Mouse (Mus musculus) embryonic facial prominence, embryonic 11.5 days (tissue): ENCODE data around the gene Kalrn. TPM values are rescaled to one million over a fixed set of nuclear protein-coding genes. Genes with fewer than 3 reads are reported as not detected.

Source experiments
- ATAC-seq: fragments of 200-750 bp; cut with Nextera tagmentation; replicated peaks from 2 replicates; pipeline ENCODE4 v1.8.0; 2017; ENCODE audit warnings: low read depth; ENCODE audit not compliant: insufficient number of reproducible peaks, low FRiP score, low TSS enrichment
- DNase-seq: peaks from one replicate; pipeline ENCODE4 v3.0.0-alpha.2; 2015; ENCODE audit warnings: low spot score
- H3K27ac ChIP-seq: fragments of 300-500 bp; sonication (generic); replicated peaks from 2 replicates; pipeline ENCODE4 v1.5.1; 2014; ENCODE audit warnings: mild to moderate bottlenecking, low read depth, low read length, control low read depth
- H3K27me3 ChIP-seq: fragments of 300-500 bp; sonication (generic); 2 replicates; pipeline ENCODE4 v1.6.1; 2014; ENCODE audit warnings: mild to moderate bottlenecking, low read length, moderate library complexity, mixed read lengths; ENCODE audit not compliant: control insufficient read depth, insufficient read depth
- H3K36me3 ChIP-seq: fragments of 300-500 bp; sonication (generic); replicated peaks from 2 replicates; pipeline ENCODE4 v1.6.1; 2014; ENCODE audit warnings: low read depth, mild to moderate bottlenecking, low read length, moderate library complexity, mixed read lengths; ENCODE audit not compliant: control insufficient read depth, insufficient read depth
- H3K4me1 ChIP-seq: fragments of 300-500 bp; sonication (generic); 2 replicates; pipeline ENCODE4 v1.6.1; 2014; ENCODE audit warnings: low read length, mixed read lengths; ENCODE audit not compliant: control insufficient read depth, insufficient read depth
- H3K4me2 ChIP-seq: fragments of 300-500 bp; sonication (generic); 2 replicates; pipeline ENCODE4 v1.6.1; 2014; ENCODE audit warnings: low read depth, mild to moderate bottlenecking, control low read depth, low read length, moderate library complexity
- H3K4me3 ChIP-seq: fragments of 300-500 bp; sonication (generic); 2 replicates; pipeline ENCODE4 v1.5.1; 2014; ENCODE audit warnings: low read depth, low read length, control low read depth
- H3K9ac ChIP-seq: fragments of 300-500 bp; sonication (generic); replicated peaks from 2 replicates; pipeline ENCODE4 v1.6.1; 2014; ENCODE audit warnings: mild to moderate bottlenecking, control low read depth, low read length
- H3K9me3 ChIP-seq: fragments of 300-500 bp; sonication (generic); replicated peaks from 2 replicates; pipeline ENCODE4 v1.6.1; 2016; ENCODE audit warnings: mild to moderate bottlenecking, low read length, inconsistent platforms, mixed read lengths; ENCODE audit not compliant: control insufficient read depth
- WGBS: fragments of 180-500 bp; shearing (Covaris S2); extraction: QIAGEN DNeasy Blood & Tissue Kit; methylation state at CpG from one replicate; pipeline ENCODE4 v1.1.7; 2014; 5-methylcytosine and 5-hydroxymethylcytosine counted together
- polyA plus RNA-seq: library from polyadenylated mRNA; unstranded; fragments of >200 nt; fragmentation: Nextera tagmentation; extraction: Ambion mirVana; gene quantifications from 2 replicates; pipeline ENCODE4 v1.2.1, GENCODE M21; 2014

Kalrn gene
- polyA plus RNA-seq, 1 experiment from 2014 or later: 12.0 TPM

DNA sequence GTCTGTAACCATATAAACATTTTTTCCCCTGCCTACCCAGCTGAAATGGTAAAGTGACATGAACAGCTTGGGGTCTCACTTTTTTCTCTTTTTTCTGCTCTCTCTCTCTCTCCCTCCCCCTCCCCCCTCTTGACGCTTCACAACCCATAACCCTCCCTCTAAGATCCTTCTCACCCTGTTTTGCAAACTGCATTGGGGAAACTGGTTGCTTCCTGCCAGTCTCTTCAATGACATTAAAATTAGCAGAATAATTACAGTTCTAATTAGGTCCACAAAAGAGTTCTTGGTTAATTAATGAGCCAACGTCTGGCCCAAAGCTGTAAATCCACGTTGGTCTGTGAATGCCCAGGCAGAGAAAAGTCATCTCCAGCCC is 478.3 kb downstream of the Kalrn start:
- WGBS: 3% methylated on average over 3 of the region's 3 CpGs
- no peaks in the 10 kb centered on the region for H3K4me1 ChIP-seq
- peak overlapping the region; percentile 63; the same call in 1 of the 2 replicates for H3K9ac ChIP-seq
- ATAC-seq: no peak
- H3K27me3 ChIP-seq: no peaks in the 10 kb centered on the region
- no peak overlapping the region for H3K27ac ChIP-seq
- H3K4me3 ChIP-seq: peak overlapping the region; percentile 42
- no peaks in the 10 kb centered on the region for H3K9me3 ChIP-seq
- DNase-seq: no peak
- peak overlapping the region; percentile 76 for H3K4me2 ChIP-seq
- H3K36me3 ChIP-seq: no peaks in the 10 kb centered on the region

GRCm38 (mm10) chr16:34094446-34095092 is 478.8 kb downstream of the Kalrn start:
- H3K9ac ChIP-seq: peak overlapping the region; percentile 29; the same call in 1 of the 2 replicates
- no peaks in the 10 kb centered on the region for H3K36me3 ChIP-seq
- H3K9me3 ChIP-seq: no peaks in the 10 kb centered on the region
- peak overlapping the region; percentile 42 for H3K4me3 ChIP-seq
- ATAC-seq (no peak), DNase-seq (peak; percentile 73)
- H3K27me3 ChIP-seq: no peaks in the 10 kb centered on the region
- H3K4me1 ChIP-seq: no peaks in the 10 kb centered on the region
- under 1% methylated on average over 16 of the region's 16 CpGs for WGBS
- peak overlapping the region; percentile 76 for H3K4me2 ChIP-seq
- H3K27ac ChIP-seq: no peak overlapping the region

GRCm38 (mm10) chr16:34093734-34094445 is 479.4 kb downstream of the Kalrn start:
- ATAC-seq (no peak; the same call in 1 of the 2 replicates), DNase-seq (no peak)
- Histone ChIP-seq H3K9me3 (no peaks in the 10 kb centered on the region), H3K4me2 (peak overlapping the region; percentile 76), H3K4me3 (peak overlapping the region; percentile 23), H3K27me3 (no peaks in the 10 kb centered on the region), H3K4me1 (no peaks in the 10 kb centered on the region), H3K27ac (no peak overlapping the region), H3K36me3 (no peaks in the 10 kb centered on the region), H3K9ac (peak overlapping the region; percentile 29; the same call in 1 of the 2 replicates)
- WGBS: 1% methylated on average over 14 of the region's 14 CpGs

DNA sequence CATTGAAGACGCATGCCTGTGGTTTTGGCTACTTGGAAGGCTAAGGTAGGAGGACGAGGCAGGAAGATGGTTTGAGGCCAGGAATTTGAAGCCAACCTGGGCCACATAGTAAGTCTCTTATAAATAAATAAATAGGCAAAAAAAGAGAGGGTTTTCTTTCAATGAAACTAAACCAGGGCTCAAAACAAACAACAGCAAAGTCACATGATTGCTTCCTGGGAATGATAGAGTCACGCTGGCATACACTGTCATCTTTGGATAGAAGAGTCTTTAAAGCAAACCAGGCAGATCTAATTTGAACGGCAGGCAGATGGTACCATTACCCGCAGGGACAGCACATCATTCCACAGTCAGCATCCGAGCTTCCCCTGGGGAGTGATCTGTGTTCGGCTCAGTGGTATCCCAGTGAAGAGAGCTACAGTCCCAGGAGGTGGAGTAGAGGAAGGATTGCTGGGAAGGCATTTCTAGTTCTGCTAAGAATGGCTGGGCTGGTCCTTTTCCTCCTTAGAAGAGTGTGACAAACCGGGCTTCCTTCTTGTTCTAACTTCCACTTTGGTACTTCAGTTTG is 483.7 kb downstream of the Kalrn start:
- ATAC-seq (no peak), DNase-seq (no peak)
- no peaks in the 10 kb centered on the region for H3K9me3 ChIP-seq
- no peaks in the 10 kb centered on the region for H3K4me1 ChIP-seq
- 40% methylated on average over 8 of the region's 8 CpGs for WGBS
- H3K4me3 ChIP-seq: no peak overlapping the region
- no peaks in the 10 kb centered on the region for H3K27me3 ChIP-seq
- H3K4me2 ChIP-seq: no peak overlapping the region
- H3K27ac ChIP-seq: no peak overlapping the region
- no peak overlapping the region for H3K9ac ChIP-seq
- H3K36me3 ChIP-seq: no peaks in the 10 kb centered on the region

DNA sequence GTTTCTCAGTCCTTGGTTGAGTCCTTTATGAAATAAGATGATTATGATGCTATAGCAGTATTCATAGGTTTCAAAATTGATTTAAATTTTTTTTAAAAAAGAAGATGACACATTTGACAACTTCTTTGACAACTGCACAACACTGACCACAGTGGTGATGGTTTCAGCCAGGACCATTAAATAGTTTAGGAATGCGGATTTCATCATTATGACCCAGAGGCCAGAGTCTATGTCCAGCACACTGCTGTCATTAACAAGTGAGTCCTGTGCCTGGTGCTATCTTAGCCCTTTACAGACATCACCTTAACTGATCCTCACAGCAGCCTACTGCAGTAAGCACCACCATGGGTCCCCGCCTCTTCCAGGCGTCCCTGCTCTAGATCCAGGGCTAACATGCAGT is 484.3 kb downstream of the Kalrn start:
- WGBS: 88% methylated on average over 3 of the region's 3 CpGs
- H3K4me2 ChIP-seq: no peak overlapping the region
- no peak overlapping the region for H3K4me3 ChIP-seq
- H3K9ac ChIP-seq: no peak overlapping the region
- H3K36me3 ChIP-seq: no peaks in the 10 kb centered on the region
- no peak for ATAC-seq
- DNase-seq: no peak
- H3K9me3 ChIP-seq: no peaks in the 10 kb centered on the region
- H3K4me1 ChIP-seq: no peaks in the 10 kb centered on the region
- no peaks in the 10 kb centered on the region for H3K27me3 ChIP-seq
- no peak overlapping the region for H3K27ac ChIP-seq

DNA sequence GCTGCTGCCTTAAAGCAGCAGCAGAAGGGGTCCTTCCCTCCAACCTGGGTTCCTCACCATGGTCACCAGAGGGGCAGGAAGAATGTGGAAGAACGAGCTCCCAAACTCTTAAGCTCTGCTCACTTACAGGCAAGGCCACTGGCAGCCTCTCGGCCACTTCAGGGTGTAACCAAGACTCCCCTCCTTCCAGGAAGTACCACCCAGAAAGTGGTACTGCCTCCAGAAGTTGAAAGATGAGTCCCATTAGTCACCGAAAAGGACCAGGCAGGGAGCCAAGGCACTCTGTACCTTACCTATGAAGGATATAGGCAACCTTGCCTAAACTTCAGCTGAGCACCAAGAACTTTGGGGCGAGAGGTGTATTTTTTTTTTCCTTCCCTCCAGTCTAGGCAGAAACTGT is 485.0 kb downstream of the Kalrn start:
- H3K4me2 ChIP-seq: no peak overlapping the region
- no peak overlapping the region for H3K9ac ChIP-seq
- no peaks in the 10 kb centered on the region for H3K4me1 ChIP-seq
- DNase-seq (no peak), ATAC-seq (no peak)
- no peaks in the 10 kb centered on the region for H3K36me3 ChIP-seq
- H3K27me3 ChIP-seq: no peaks in the 10 kb centered on the region
- H3K4me3 ChIP-seq: no peak overlapping the region
- 48% methylated on average over 4 of the region's 4 CpGs for WGBS
- no peaks in the 10 kb centered on the region for H3K9me3 ChIP-seq
- H3K27ac ChIP-seq: no peak overlapping the region

DNA sequence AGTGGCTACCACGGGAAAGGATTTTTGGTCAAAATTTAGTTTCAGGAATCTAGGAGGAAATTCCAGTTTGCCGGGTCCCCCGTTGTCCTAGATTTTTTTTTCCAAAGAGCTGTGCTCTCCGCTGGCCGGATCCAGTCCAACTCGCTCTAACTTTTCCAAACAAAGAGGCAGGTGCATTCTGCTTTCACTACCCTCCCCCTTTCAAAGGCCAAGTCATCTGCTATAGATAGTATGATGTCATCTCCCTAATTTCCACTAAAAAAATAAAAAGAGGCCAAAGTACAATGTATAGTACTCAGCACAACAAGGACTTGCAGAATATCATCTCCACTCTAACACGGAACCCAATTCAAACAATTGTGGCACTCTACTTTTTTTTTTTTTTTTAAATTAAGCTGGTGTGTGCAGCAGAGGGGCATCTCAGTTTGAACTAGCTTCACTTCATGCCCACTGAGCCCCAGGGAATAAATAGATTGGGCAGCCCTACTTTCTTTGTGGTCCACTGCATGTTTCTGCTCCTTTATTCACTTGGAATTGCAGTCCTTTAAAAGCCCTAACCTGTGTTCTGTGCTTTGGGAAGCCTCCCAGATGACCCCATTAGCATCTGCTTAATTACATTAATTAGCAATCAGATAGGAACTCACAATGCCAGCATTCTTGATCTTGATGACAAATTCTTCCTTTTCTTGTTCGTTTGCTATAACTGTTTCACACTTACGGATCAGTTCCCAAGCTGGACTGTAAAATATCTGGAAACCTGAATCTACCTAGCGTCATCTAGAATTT is 489.0 kb downstream of the Kalrn start:
- no peaks in the 10 kb centered on the region for H3K27me3 ChIP-seq
- DNase-seq: no peak
- H3K4me1 ChIP-seq: peaks cover 3% of the 10 kb centered on the region; the same call in 1 of the 2 replicates
- no peaks in the 10 kb centered on the region for H3K36me3 ChIP-seq
- no peak overlapping the region for H3K4me3 ChIP-seq
- H3K4me2 ChIP-seq: no peak overlapping the region
- ATAC-seq: no peak
- no peaks in the 10 kb centered on the region for H3K9me3 ChIP-seq
- H3K9ac ChIP-seq: no peak overlapping the region
- H3K27ac ChIP-seq: no peak overlapping the region
- 79% methylated on average over 10 of the region's 10 CpGs for WGBS
